Comparison of ENCODE assay signal across 9 mouse cellular contexts in the genomic region with DNA sequence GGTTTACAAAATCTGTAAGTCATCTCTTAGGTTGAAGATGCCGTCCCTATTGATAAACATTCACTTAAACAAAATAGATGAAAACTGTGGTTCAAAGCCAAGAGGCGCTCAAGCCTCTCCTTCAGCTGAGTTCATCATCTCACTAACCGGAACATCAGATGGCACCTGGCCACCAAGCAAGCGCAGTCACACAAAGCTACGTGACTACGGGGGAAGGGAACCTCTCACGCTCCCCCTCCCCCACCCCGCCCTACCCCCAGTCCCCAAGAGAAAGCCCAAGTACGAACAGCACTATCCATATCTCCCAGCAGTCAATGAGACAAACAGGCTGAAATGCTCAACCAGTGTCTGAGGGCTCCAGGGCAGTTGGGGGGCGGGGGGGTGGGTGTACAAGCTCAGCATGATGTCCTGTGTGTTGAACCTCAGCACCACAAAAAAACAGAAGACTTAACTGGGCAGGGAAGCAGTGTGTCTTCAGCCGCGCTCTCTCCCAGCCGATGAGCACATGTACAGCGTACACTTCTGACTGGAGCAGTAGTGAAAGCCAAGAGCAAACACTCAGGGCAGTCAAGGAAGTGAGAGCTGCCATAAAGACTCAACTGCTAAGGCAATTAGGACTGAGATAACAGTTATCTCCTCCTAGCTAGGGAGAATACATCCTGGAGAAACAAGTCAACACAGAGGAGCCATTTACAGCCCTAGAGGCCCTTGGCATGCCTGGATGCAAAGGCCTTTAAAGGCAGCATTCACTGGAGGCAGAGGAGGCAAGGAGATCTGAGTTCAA. TPM values are rescaled to one million over a fixed set of nuclear protein-coding genes. Genes with fewer than 3 reads are reported as not detected.
DNase-seq lines count a peak whose midpoint lies in the region; ATAC-seq and TF ChIP-seq lines count a peak whose summit lies in the region.
"Had no signal": no experiment of that assay in that cellular context is flagged by ENCODE, and none has a peak within 500 bp of the region (broad histone marks: within the 10 kb centered on the region; RNA-seq: fewer than 3 reads in every experiment).

No protein-coding gene starts in this region.

- WGBS in forebrain, embryonic 13.5 days = 67% methylated on average over 14 of the region's 14 CpGs
- WGBS in forebrain, embryonic 12.5 days = 69% methylated on average over 14 of the region's 14 CpGs
- WGBS in lung, postnatal 0 days = 40% methylated on average over 14 of the region's 14 CpGs
- WGBS in stomach, embryonic 14.5 days = 54% methylated on average over 14 of the region's 14 CpGs
- WGBS in midbrain, embryonic 15.5 days = 64% methylated on average over 14 of the region's 14 CpGs

- DNase-seq in lung, postnatal 0 days (ENCODE audit: low spot score) = peak; percentile 70
- DNase-seq in lung, postnatal 14 days = no peak
- DNase-seq in adrenal gland, postnatal 14 days = no peak
- DNase-seq: adrenal gland, adult 2 months had no signal

- H3K4me1 ChIP-seq in forebrain, embryonic 13.5 days = peaks cover 49% of the 10 kb centered on the region
- peaks cover 48% of the 10 kb centered on the region for H3K4me1 ChIP-seq in forebrain, embryonic 12.5 days
- peaks cover 40% of the 10 kb centered on the region; the same call in 1 of the 2 replicates for H3K4me1 ChIP-seq in lung, postnatal 0 days (ENCODE audit: insufficient read depth, low read depth, low read length)
- peaks cover 37% of the 10 kb centered on the region for H3K4me1 ChIP-seq in stomach, embryonic 14.5 days (ENCODE audit: control insufficient read depth, insufficient read depth, low read length)
- peaks cover 42% of the 10 kb centered on the region for H3K4me1 ChIP-seq in midbrain, embryonic 15.5 days

- H3K27me3 ChIP-seq in forebrain, embryonic 13.5 days = no peaks in the 10 kb centered on the region
- no peaks in the 10 kb centered on the region for H3K27me3 ChIP-seq in forebrain, embryonic 12.5 days
- no peaks in the 10 kb centered on the region for H3K27me3 ChIP-seq in lung, postnatal 0 days (replicated peaks; ENCODE audit: insufficient read depth, low read length)
- no peaks in the 10 kb centered on the region for H3K27me3 ChIP-seq in stomach, embryonic 14.5 days (ENCODE audit: control insufficient read depth, insufficient read depth, low read length)
- H3K27me3 ChIP-seq in midbrain, embryonic 15.5 days (replicated peaks) = no peaks in the 10 kb centered on the region

- H3K9me3 ChIP-seq in forebrain, embryonic 13.5 days (replicated peaks) = no peaks in the 10 kb centered on the region
- no peaks in the 10 kb centered on the region for H3K9me3 ChIP-seq in forebrain, embryonic 12.5 days
- H3K9me3 ChIP-seq in lung, postnatal 0 days (ENCODE audit: low read length) = no peaks in the 10 kb centered on the region
- no peaks in the 10 kb centered on the region for H3K9me3 ChIP-seq in stomach, embryonic 14.5 days (ENCODE audit: control insufficient read depth, low read depth, low read length)
- H3K9me3 ChIP-seq in midbrain, embryonic 15.5 days = no peaks in the 10 kb centered on the region

- H3K36me3 ChIP-seq in forebrain, embryonic 13.5 days (ENCODE audit: poor library complexity, severe bottlenecking) = 0 out of 2 replicates have a peak, but pooled peaks cover 5% of the 10 kb centered on the region
- no peaks in the 10 kb centered on the region for H3K36me3 ChIP-seq in forebrain, embryonic 12.5 days (replicated peaks)
- no peaks in the 10 kb centered on the region for H3K36me3 ChIP-seq in lung, postnatal 0 days (ENCODE audit: insufficient read depth, low read length)
- no peaks in the 10 kb centered on the region for H3K36me3 ChIP-seq in stomach, embryonic 14.5 days (ENCODE audit: control insufficient read depth, insufficient read depth, low read length)
- no peaks in the 10 kb centered on the region for H3K36me3 ChIP-seq in midbrain, embryonic 15.5 days (replicated peaks)

- H3K9ac ChIP-seq in forebrain, embryonic 13.5 days = 0 out of 2 replicates have a peak overlapping the region, but pooled peaks have one; percentile 12
- no peak overlapping the region for H3K9ac ChIP-seq in forebrain, embryonic 12.5 days
- no peak overlapping the region for H3K9ac ChIP-seq in lung, postnatal 0 days (replicated peaks; ENCODE audit: low read depth)
- H3K9ac ChIP-seq in stomach, embryonic 14.5 days (replicated peaks; ENCODE audit: low read depth, low read length) = no peak overlapping the region
- no peak overlapping the region for H3K9ac ChIP-seq in midbrain, embryonic 15.5 days

- no peak overlapping the region for H3K4me3 ChIP-seq in forebrain, embryonic 13.5 days
- H3K4me3 ChIP-seq in forebrain, embryonic 12.5 days (replicated peaks) = no peak overlapping the region
- no peak overlapping the region for H3K4me3 ChIP-seq in lung, postnatal 0 days (ENCODE audit: low read depth, low read length)
- no peak overlapping the region for H3K4me3 ChIP-seq in stomach, embryonic 14.5 days (ENCODE audit: low read depth, low read length)
- H3K4me3 ChIP-seq in midbrain, embryonic 15.5 days = no peak overlapping the region

- no peak for TF ChIP-seq CTCF in lung, postnatal 0 days (IDR thresholded peaks at IDR 0.05)

- TF ChIP-seq EP300 in lung, postnatal 0 days (IDR thresholded peaks at IDR 0.05) = no peak

- no peak overlapping the region; the same call in 1 of the 2 replicates for H3K27ac ChIP-seq in forebrain, embryonic 13.5 days
- no peak overlapping the region for H3K27ac ChIP-seq in forebrain, embryonic 12.5 days
- H3K27ac ChIP-seq in lung, postnatal 0 days (ENCODE audit: low read length) = no peak overlapping the region
- 0 out of 2 replicates have a peak overlapping the region, but pooled peaks have one; percentile 7 for H3K27ac ChIP-seq in stomach, embryonic 14.5 days (ENCODE audit: low read length)
- H3K27ac ChIP-seq in midbrain, embryonic 15.5 days = no peak overlapping the region

- H3K4me2 ChIP-seq in forebrain, embryonic 13.5 days = no peak overlapping the region
- no peak overlapping the region for H3K4me2 ChIP-seq in forebrain, embryonic 12.5 days
- 0 out of 2 replicates have a peak overlapping the region, but pooled peaks have one; percentile 8 for H3K4me2 ChIP-seq in lung, postnatal 0 days (replicated peaks; ENCODE audit: low read depth, low read length)
- no peak overlapping the region for H3K4me2 ChIP-seq in stomach, embryonic 14.5 days (replicated peaks; ENCODE audit: low read depth, low read length)
- H3K4me2 ChIP-seq in midbrain, embryonic 15.5 days = no peak overlapping the region

- ATAC-seq in forebrain, embryonic 13.5 days = no peak
- ATAC-seq in forebrain, embryonic 12.5 days (ENCODE audit: low FRiP score) = no peak
- no peak for ATAC-seq in lung, postnatal 0 days
- ATAC-seq in inflammation-experienced regulatory T-cells, adult 6 months = peak; percentile 44
- ATAC-seq in stomach, embryonic 14.5 days (ENCODE audit: insufficient number of reproducible peaks, insufficient read depth, low FRiP score, low read depth) = no peak
- no peak for ATAC-seq in midbrain, embryonic 15.5 days (replicated peaks)

RNA-seq across cellular contexts. Expression of gene Uck2, which starts 11.5 kb away (rescaled TPM):
- 72.7 and 73.6 TPM in 2 replicates for polyA plus RNA-seq in forebrain, embryonic 13.5 days (2015; fragmentation: Nextera tagmentation; extraction: Ambion mirVana)
- polyA plus RNA-seq in forebrain, embryonic 12.5 days (2016; fragmentation: Nextera tagmentation; extraction: Ambion mirVana) = 119 and 123 TPM in 2 replicates
- polyA plus RNA-seq in lung, postnatal 0 days (2015; fragmentation: Nextera tagmentation; extraction: Ambion mirVana) = 21.6 and 22.9 TPM in 2 replicates
- 10 to 100 TPM; 22.3 to 28.8 (median 23.2) TPM for polyA plus RNA-seq in inflammation-experienced regulatory T-cells, adult 6 months (2017; shearing (Covaris generic))
- polyA plus RNA-seq in stomach, embryonic 14.5 days (2014; fragmentation: Nextera tagmentation; extraction: Ambion mirVana) = 86.3 and 90.8 TPM in 2 replicates
- total RNA-seq in adrenal gland, postnatal 14 days (2021) = 65.8 and 74.6 TPM in 2 replicates
- 50.1 and 50.9 TPM in 2 replicates for polyA plus RNA-seq in midbrain, embryonic 15.5 days (2015; fragmentation: Nextera tagmentation; extraction: Ambion mirVana)

RNA-seq across cellular contexts. Expression of gene Tmco1, which starts 34.6 kb away (rescaled TPM):
- 73.7 and 74.1 TPM in 2 replicates for polyA plus RNA-seq in forebrain, embryonic 13.5 days (2015; fragmentation: Nextera tagmentation; extraction: Ambion mirVana)
- polyA plus RNA-seq in forebrain, embryonic 12.5 days (2016; fragmentation: Nextera tagmentation; extraction: Ambion mirVana) = 68.3 and 70.9 TPM in 2 replicates
- 94.7 and 99.7 TPM in 2 replicates for polyA plus RNA-seq in lung, postnatal 0 days (2015; fragmentation: Nextera tagmentation; extraction: Ambion mirVana)
- polyA plus RNA-seq in inflammation-experienced regulatory T-cells, adult 6 months (2017; shearing (Covaris generic)) = 100 to 1,000 TPM; 100 to 124 (median 106) TPM
- 87.1 and 90.2 TPM in 2 replicates for polyA plus RNA-seq in stomach, embryonic 14.5 days (2014; fragmentation: Nextera tagmentation; extraction: Ambion mirVana)
- 109 and 120 TPM in 2 replicates for total RNA-seq in adrenal gland, postnatal 14 days (2021)
- 65.2 and 70.6 TPM in 2 replicates for polyA plus RNA-seq in midbrain, embryonic 15.5 days (2015; fragmentation: Nextera tagmentation; extraction: Ambion mirVana)
